Mouse (Mus musculus) lung, embryonic 15.5 days (tissue): ENCODE measurements at regions not wholly inside any gene's neighbourhood (a gene's known extent, or its start where the extent isn't known, plus 50 kb on each side); places are given as distances from the start of the nearest gene placed in this dataset.

Experiments used
- ATAC-seq: fragments of 200-750 bp; cut with Nextera tagmentation; 2 replicates; pipeline ENCODE4 v1.8.0; 2017; ENCODE audit warnings: moderate number of reproducible peaks, borderline replicate concordance; ENCODE audit not compliant: low FRiP score, low TSS enrichment; ENCODE audit errors: extremely low read depth
- H3K27ac ChIP-seq: fragments of 300-500 bp; sonication (generic); 2 replicates; pipeline ENCODE4 v1.5.1; 2015; ENCODE audit warnings: moderate library complexity, mild to moderate bottlenecking, inconsistent platforms
- H3K27me3 ChIP-seq: fragments of 300-500 bp; sonication (generic); 2 replicates; pipeline ENCODE4 v1.6.1; 2015; ENCODE audit warnings: inconsistent platforms
- H3K36me3 ChIP-seq: fragments of 300-500 bp; sonication (generic); 2 replicates; pipeline ENCODE4 v1.6.1; 2015; ENCODE audit warnings: inconsistent platforms
- H3K4me1 ChIP-seq: fragments of 300-500 bp; sonication (generic); 2 replicates; pipeline ENCODE4 v1.6.1; 2015; ENCODE audit warnings: inconsistent platforms
- H3K4me2 ChIP-seq: fragments of 300-500 bp; sonication (generic); 2 replicates; pipeline ENCODE4 v1.6.1; 2015; ENCODE audit warnings: inconsistent platforms, mild to moderate bottlenecking, moderate library complexity
- H3K4me3 ChIP-seq: fragments of 300-500 bp; sonication (generic); 2 replicates; pipeline ENCODE4 v1.5.1; 2015; ENCODE audit warnings: mild to moderate bottlenecking, inconsistent platforms
- H3K9ac ChIP-seq: fragments of 300-500 bp; sonication (generic); 2 replicates; pipeline ENCODE4 v1.6.1; 2015; ENCODE audit warnings: inconsistent platforms
- H3K9me3 ChIP-seq: fragments of 300-500 bp; sonication (generic); 2 replicates; pipeline ENCODE4 v1.6.1; 2016; ENCODE audit warnings: inconsistent platforms
- WGBS: fragments of 180-500 bp; shearing (Covaris S2); methylation state at CpG from one replicate; pipeline ENCODE4 v1.1.7; 2015; 5-methylcytosine and 5-hydroxymethylcytosine counted together

DNA sequence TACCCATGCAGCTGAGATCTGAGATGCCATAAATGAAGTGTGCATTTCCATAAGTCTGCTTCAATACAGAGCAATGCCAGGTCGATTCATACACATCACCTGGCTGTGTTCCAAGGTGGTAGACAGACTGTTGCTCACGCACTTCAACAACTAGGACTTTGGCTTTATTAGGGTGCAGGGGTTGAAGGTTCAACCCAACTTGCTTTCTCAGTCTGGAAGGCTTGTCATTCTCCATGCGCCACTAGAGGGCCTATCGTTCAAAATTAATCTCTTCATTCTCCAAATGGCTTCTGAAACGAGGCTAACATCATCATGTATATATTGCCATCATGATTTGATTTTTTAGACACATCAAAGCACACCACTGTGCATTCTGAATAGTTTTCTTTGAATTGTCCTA, 127.0 kb upstream of the Tmem164 start:
- Histone ChIP-seq H3K36me3 (no peaks in the 10 kb centered on the region), H3K27me3 (no peaks in the 10 kb centered on the region), H3K9me3 (no peaks in the 10 kb centered on the region), H3K4me1 (no peaks in the 10 kb centered on the region), H3K4me2 (no peak overlapping the region), H3K27ac (no peak overlapping the region), H3K4me3 (no peak overlapping the region), H3K9ac (no peak overlapping the region)
- no peak for ATAC-seq
- 11% methylated on average over 5 of the region's 5 CpGs for WGBS

DNA sequence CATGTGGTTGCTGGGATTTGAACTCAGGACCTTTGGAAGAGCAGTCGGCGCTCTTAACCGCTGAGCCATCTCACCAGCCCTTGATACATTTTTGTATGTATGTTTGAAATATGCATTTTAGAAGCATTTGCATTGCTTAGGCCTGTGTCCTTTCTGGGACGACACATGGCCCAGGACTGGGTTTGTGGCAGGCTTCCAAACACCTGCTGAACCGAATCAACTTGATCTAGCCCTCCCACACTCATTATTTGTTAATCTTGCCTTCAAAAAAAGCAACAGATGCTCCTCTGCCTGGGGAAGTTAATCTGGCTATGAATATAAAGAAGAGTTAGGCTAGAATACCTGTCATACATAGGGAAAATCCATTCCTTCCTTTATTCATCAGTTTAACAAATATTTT, 123.7 kb upstream of the Tmem164 start:
- Histone ChIP-seq H3K4me1 (no peaks in the 10 kb centered on the region), H3K9ac (no peak overlapping the region), H3K27me3 (0 out of 2 replicates have a peak, but pooled peaks cover 3% of the 10 kb centered on the region), H3K27ac (no peak overlapping the region), H3K4me3 (no peak overlapping the region), H3K9me3 (no peaks in the 10 kb centered on the region), H3K36me3 (no peaks in the 10 kb centered on the region), H3K4me2 (no peak overlapping the region)
- ATAC-seq, result no peak
- WGBS, result 83% methylated on average over 5 of the region's 5 CpGs

DNA sequence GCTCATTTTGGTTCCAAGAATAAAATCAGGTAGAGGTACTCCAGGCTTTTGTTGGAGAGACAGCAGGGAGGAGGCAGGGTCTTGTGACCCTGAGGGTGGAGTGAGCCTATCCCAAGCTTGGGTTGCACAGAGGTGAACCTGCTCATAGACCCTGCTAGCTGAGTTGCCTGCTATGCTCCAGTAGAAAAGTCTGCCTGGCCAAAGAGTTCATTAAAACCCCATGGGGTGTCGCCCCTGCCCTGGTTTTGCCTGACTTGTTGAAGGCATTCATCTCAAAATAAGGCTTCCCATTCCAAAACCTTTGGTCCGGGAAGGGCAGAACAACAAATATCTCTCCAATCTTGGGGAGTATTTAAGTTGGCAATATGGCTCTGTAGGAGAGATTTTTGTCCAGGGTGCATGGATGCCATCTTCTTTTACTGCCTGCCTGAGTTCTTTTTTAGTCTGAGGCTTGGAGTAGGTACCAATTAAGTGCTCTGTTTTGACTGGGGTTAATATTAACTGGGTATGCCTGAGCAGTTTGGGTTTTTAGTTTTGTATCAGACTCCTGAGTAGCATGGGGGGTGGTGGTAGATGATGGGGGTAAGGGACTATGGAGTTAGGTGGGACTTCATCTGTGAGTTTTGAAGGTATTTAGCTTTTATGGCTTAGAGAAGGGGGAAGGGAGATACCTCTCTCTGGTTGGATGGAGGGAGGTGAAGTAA, 120.8 kb upstream of the Tmem164 start:
- Histone ChIP-seq H3K4me1 (no peaks in the 10 kb centered on the region), H3K27ac (no peak overlapping the region), H3K9me3 (no peaks in the 10 kb centered on the region), H3K4me2 (no peak overlapping the region), H3K36me3 (no peaks in the 10 kb centered on the region), H3K27me3 (0 out of 2 replicates have a peak, but pooled peaks cover 3% of the 10 kb centered on the region), H3K4me3 (no peak overlapping the region), H3K9ac (no peak overlapping the region)
- 76% methylated on average over 2 of the region's 2 CpGs for WGBS
- ATAC-seq, result no peak

DNA sequence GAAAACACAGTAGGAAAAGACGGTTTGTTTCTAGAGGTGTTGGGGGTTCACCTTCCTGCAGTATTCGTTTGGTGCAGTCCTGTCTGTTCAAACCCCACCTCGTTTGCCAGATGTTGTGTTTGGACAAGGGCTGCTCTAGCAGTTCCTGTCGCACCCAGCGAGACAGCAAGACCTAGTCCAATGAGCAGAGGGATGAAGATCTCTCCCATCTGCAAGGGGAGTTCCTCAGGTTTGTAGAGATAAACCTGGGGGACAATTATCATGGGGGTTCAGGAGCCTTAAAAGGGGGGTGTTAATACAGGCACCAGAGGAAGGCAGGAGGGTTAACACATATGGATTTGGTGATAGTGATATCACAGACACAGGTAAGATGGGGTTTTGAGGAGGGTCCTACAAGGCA, 119.4 kb upstream of the Tmem164 start:
- Histone ChIP-seq H3K36me3 (no peaks in the 10 kb centered on the region), H3K4me1 (no peaks in the 10 kb centered on the region), H3K27me3 (0 out of 2 replicates have a peak, but pooled peaks cover 3% of the 10 kb centered on the region), H3K9ac (no peak overlapping the region), H3K4me3 (no peak overlapping the region), H3K9me3 (no peaks in the 10 kb centered on the region), H3K27ac (no peak overlapping the region), H3K4me2 (no peak overlapping the region)
- no peak for ATAC-seq
- WGBS, result 58% methylated on average over 5 of the region's 5 CpGs

DNA sequence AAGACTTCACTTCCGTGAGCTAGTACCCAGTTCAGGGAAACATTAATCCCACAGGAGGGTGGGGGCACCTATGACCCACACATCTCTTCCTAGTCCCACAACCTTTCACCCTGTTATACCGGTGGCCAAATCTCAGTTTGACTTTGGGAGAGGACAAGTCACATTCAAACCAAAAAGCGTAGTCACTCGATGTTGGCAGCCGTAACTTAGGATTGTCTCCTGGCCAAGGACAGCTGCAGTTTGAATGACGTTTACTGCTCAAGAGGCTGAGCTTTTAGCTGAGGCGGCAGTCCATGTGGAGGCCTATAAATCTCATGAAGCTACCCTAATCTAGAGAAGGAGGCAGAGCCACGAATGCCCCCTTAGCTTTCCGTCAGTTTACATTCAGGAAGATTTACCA, 117.0 kb upstream of the Tmem164 start:
- no peaks in the 10 kb centered on the region for H3K9me3 ChIP-seq
- no peak overlapping the region for H3K27ac ChIP-seq
- 68% methylated on average over 9 of the region's 9 CpGs for WGBS
- H3K9ac ChIP-seq, result no peak overlapping the region
- H3K36me3 ChIP-seq, result no peaks in the 10 kb centered on the region
- H3K4me2 ChIP-seq, result no peak overlapping the region
- ATAC-seq, result no peak
- H3K4me1 ChIP-seq, result no peaks in the 10 kb centered on the region
- H3K27me3 ChIP-seq, result 0 out of 2 replicates have a peak, but pooled peaks cover 6% of the 10 kb centered on the region
- no peak overlapping the region for H3K4me3 ChIP-seq

DNA sequence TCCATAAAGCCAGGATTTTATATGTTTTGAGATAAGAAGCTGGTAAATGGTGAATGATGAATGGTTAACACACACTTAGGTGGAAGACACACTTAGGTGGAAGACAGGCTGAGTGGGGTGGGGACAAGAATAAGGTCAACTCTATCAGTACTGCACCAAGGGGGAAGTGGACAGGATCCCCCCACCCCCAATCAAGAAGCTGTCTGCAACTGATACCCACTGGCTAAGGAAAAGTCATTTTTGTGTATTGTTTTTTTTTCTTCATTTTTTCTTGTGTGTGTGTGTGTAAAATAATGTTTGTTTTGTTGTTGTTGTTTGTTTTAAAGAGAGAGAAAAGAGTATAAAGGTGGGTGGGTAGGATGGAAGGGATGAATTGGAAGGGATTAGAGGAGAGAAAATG, 109.4 kb upstream of the Tmem164 start:
- Histone ChIP-seq H3K9me3 (no peaks in the 10 kb centered on the region), H3K4me3 (no peak overlapping the region), H3K4me1 (no peaks in the 10 kb centered on the region), H3K9ac (no peak overlapping the region), H3K36me3 (no peaks in the 10 kb centered on the region), H3K27me3 (0 out of 2 replicates have a peak, but pooled peaks cover 3% of the 10 kb centered on the region), H3K4me2 (no peak overlapping the region), H3K27ac (no peak overlapping the region)
- ATAC-seq, result no peak

DNA sequence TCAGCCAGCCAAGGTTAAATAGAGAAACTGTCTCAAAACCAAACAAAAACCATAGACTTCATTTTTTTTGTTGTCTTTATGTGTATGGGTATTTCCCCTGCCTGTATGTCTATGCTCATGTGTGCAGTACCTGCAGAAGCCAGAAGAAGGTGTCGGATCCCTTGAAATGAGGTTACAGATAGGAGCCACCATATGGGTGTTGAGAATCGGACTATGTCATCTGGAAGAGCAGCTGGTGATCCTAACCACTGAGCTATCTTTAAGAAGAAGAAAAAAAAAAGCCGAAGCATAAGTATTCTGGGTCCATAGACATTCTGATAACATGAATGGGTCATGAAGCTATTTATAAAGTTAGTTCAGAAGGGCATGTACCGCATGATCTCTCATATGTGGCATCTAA, 107.2 kb upstream of the Tmem164 start:
- no peak for ATAC-seq
- Histone ChIP-seq H3K9me3 (no peaks in the 10 kb centered on the region), H3K9ac (no peak overlapping the region), H3K27ac (no peak overlapping the region), H3K4me3 (no peak overlapping the region), H3K36me3 (no peaks in the 10 kb centered on the region), H3K4me1 (no peaks in the 10 kb centered on the region), H3K27me3 (no peaks in the 10 kb centered on the region), H3K4me2 (no peak overlapping the region)
- WGBS, result 90% methylated on average over 4 of the region's 4 CpGs

DNA sequence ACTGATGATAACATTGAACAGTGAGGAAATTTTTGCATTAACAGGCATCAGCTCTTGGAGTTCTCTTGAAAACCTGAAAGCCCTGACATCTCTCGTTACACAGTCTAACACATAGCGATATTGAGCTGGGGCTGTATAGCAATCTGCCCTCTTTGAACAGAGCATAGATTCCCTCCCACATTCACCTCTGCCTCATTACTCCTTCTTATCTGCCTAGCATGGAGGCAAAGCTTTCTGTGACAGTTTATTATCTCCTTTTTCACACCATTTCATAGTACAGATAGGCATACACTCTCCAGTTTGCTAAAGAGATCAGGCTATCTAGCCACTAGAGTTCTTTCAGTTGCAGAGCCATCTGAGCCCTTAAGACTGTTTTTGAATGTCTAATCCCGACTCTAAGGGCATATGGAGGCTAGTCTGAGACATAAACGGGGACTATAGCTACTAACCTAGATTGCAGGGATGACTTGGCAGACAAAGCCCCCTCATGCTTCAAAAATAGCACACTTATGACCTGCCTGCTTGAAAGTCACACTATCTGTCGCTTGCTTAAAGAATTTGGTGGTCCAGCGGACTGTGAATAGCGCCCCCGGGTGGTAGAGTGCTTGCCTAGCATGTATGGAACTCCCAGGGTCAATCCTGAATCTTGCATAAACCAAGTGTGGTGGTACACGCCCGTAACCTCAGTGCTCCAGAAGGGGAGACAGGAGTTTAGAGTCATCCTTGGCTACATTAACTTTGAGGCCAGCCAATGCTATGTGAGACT, 106.1 kb upstream of the Tmem164 start:
- Histone ChIP-seq H3K4me2 (no peak overlapping the region), H3K27ac (no peak overlapping the region), H3K9me3 (no peaks in the 10 kb centered on the region), H3K36me3 (no peaks in the 10 kb centered on the region), H3K9ac (no peak overlapping the region), H3K4me1 (no peaks in the 10 kb centered on the region), H3K27me3 (no peaks in the 10 kb centered on the region), H3K4me3 (no peak overlapping the region)
- 52% methylated on average over 10 of the region's 10 CpGs for WGBS
- ATAC-seq, result no peak

DNA sequence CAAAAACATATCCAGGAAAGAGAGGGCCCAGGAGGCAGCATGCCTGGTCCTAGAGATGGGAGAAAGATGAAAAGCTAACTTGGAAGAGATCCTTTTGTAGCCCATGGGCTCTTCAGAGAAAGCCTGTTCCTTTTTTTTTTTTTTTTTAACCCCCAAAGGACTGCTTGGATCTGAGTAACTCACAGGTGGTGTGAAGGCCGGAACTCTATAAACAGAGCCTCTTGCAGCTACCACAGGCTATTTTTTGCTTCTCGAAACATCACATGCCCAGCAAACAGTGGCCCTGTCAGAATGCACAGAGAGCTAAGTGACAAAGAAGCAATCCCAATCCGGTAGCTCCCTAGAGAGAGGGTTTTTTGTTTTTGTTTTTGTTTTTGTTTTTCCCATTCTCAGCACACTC, 105.1 kb upstream of the Tmem164 start:
- Histone ChIP-seq H3K27me3 (no peaks in the 10 kb centered on the region), H3K4me1 (no peaks in the 10 kb centered on the region), H3K27ac (no peak overlapping the region), H3K4me2 (no peak overlapping the region), H3K9ac (no peak overlapping the region), H3K36me3 (no peaks in the 10 kb centered on the region), H3K4me3 (no peak overlapping the region), H3K9me3 (no peaks in the 10 kb centered on the region)
- 78% methylated on average over 3 of the region's 3 CpGs for WGBS
- ATAC-seq, result no peak

DNA sequence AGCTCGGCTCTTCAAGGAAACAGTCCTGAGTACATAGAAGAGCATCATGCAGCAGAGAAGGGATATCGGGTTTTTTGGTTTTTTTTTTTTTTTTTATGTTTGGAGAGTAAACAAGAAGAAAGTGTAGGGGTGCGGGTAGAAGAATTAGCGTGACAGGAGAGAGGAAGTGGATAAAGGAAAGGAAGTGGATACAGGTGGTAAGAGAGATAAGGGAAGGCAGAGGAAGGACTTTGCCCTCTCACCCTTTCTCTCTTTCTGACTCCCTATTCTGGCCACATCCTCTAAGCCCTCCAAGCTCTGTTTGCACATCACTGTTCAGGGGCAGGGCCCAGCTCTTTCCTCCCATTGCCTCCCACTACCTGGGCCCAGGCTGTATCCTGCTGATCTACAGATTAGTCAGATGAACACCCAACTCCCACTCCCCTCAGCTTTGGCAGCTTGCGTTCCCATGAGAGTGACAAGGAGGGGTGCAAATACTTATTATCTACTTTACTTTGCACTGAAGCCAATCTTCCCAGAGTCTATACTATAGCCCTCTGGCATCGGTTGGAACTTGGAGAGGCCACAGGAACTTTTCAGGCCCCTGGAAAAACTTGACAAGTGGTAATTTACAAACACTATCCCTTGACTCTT, 103.6 kb upstream of the Tmem164 start:
- Histone ChIP-seq H3K27ac (no peak overlapping the region), H3K9ac (no peak overlapping the region), H3K36me3 (no peaks in the 10 kb centered on the region), H3K4me2 (no peak overlapping the region), H3K4me1 (no peaks in the 10 kb centered on the region), H3K27me3 (no peaks in the 10 kb centered on the region), H3K4me3 (no peak overlapping the region), H3K9me3 (no peaks in the 10 kb centered on the region)
- 42% methylated on average over 6 of the region's 6 CpGs for WGBS
- no peak for ATAC-seq

DNA sequence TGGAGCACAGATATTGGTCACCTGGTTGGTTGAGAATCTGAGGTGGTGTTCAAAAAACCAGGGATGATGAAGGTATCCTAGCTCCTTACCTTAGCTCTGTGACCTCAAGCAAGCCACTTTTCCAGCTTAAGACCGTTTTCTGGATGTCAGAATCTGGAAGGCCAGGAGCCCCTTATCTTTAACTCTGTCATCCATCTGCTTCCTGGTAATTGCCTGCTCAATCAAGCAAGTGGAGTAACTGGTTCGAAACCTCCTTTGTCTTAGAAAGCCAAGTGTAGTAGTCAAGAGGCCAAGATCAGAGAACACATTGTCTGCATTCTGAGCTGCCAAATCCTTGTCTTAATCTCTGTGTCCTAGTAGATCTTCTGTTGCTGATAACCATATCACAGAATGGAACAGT, 95.9 kb upstream of the Tmem164 start:
- Histone ChIP-seq H3K27ac (no peak overlapping the region), H3K27me3 (no peaks in the 10 kb centered on the region), H3K9me3 (no peaks in the 10 kb centered on the region), H3K4me1 (no peaks in the 10 kb centered on the region), H3K9ac (no peak overlapping the region), H3K4me3 (no peak overlapping the region), H3K36me3 (no peaks in the 10 kb centered on the region), H3K4me2 (no peak overlapping the region)
- 45% methylated on average over 2 of the region's 2 CpGs for WGBS
- ATAC-seq, result no peak

DNA sequence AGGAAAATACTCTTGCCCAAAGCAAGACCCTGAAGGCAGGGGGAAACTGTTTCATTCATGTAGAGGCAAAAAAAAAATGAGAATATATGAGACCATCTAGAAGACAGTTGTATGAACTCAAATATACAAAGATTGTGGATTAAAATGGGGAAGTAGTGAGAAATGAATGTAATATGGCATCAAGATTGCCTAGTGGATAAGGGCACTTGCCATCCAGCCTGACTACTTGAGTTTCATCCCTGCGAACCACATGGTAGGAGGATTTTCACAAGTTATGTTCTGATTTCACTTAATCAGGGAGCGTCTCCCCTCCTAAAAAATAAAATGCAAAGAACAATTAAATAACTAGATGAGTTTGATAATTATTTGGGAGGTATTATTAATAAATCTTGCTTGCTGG, 81.8 kb upstream of the Tmem164 start:
- 83% methylated on average over 2 of the region's 2 CpGs for WGBS
- no peaks in the 10 kb centered on the region for H3K36me3 ChIP-seq
- H3K4me2 ChIP-seq, result no peak overlapping the region
- H3K27ac ChIP-seq, result no peak overlapping the region
- H3K9me3 ChIP-seq, result no peaks in the 10 kb centered on the region
- no peaks in the 10 kb centered on the region; the same call in 1 of the 2 replicates for H3K27me3 ChIP-seq
- ATAC-seq, result no peak
- H3K9ac ChIP-seq, result no peak overlapping the region
- no peak overlapping the region for H3K4me3 ChIP-seq
- no peaks in the 10 kb centered on the region for H3K4me1 ChIP-seq
